Mouse (Mus musculus) layer of hippocampus, postnatal 14 days (tissue): ENCODE measurements around the gene Fscn3. TPM values are rescaled to one million over a fixed set of nuclear protein-coding genes. Genes with fewer than 3 reads are reported as not detected.

ENCODE experiments used
- DNase-seq, 2 experiments: peaks; one replicate each; pipeline ENCODE4 v3.0.0; 2021 to 2022; ENCODE audit warnings: low spot score in 2 of 2, mixed read lengths in 1 of 2
- long read RNA-seq, 2 experiments: library from polyadenylated mRNA; stranded (forward); transcript quantifications; one replicate each; pipeline ENCODE4 v2.0.0; 2021
- total RNA-seq, 2 experiments: library from RNA; stranded (reverse); gene quantifications; 2 replicates each; pipeline ENCODE4 v1.2.3; 2021

Gene Fscn3
- not detected for total RNA-seq
- long read RNA-seq, experiment 1, result 0 reads
- long read RNA-seq, experiment 2, result 0 reads

GRCm38 (mm10) chr6:28427096-28427839, at the start of gene Fscn3:
Fscn3 (plus strand) TSS chr6:28427789.
- DNase-seq, result no peak

- no peak for DNase-seq
Measured at GRCm38 (mm10) chr6:28381983-28382382, 45.6 kb upstream of the Fscn3 start.

GRCm38 (mm10) chr6:28385169-28385568, 42.4 kb upstream of the Fscn3 start:
- no peak for DNase-seq

GRCm38 (mm10) chr6:28389038-28389437, 38.6 kb upstream of the Fscn3 start:
- DNase-seq, result no peak

GRCm38 (mm10) chr6:28396051-28396852, 31.3 kb upstream of the Fscn3 start:
- no peak for DNase-seq

GRCm38 (mm10) chr6:28396853-28397457, 30.6 kb upstream of the Fscn3 start:
- DNase-seq, result no peak

GRCm38 (mm10) chr6:28397681-28398203, 29.8 kb upstream of the Fscn3 start, which contains the start of gene Zfp800:
Zfp800 (minus strand) TSS chr6:28398005.
- DNase-seq, result peak in 1 of 2 experiments; percentile 18

GRCm38 (mm10) chr6:28398726-28399125, 28.9 kb upstream of the Fscn3 start:
- no peak for DNase-seq

GRCm38 (mm10) chr6:28399791-28400190, 27.8 kb upstream of the Fscn3 start:
- no peak for DNase-seq

- DNase-seq, result no peak
Measured at GRCm38 (mm10) chr6:28410053-28410452, 17.5 kb upstream of the Fscn3 start.

GRCm38 (mm10) chr6:28411236-28411635, 16.4 kb upstream of the Fscn3 start:
- DNase-seq, result no peak

GRCm38 (mm10) chr6:28416981-28417380, 10.6 kb upstream of the Fscn3 start:
- DNase-seq, result no peak

GRCm38 (mm10) chr6:28418449-28418848, 9.1 kb upstream of the Fscn3 start:
- peak; percentile 49 to 78 for DNase-seq

GRCm38 (mm10) chr6:28419673-28420072, 7.9 kb upstream of the Fscn3 start:
- no peak for DNase-seq

GRCm38 (mm10) chr6:28420361-28420760, 7.2 kb upstream of the Fscn3 start:
- DNase-seq, result no peak

GRCm38 (mm10) chr6:28420865-28421264, 6.7 kb upstream of the Fscn3 start:
- DNase-seq, result no peak

- DNase-seq, result peak; percentile 88 to 92
Measured at GRCm38 (mm10) chr6:28421469-28422000, 6.1 kb upstream of the Fscn3 start.

GRCm38 (mm10) chr6:28422651-28423290, 4.8 kb upstream of the Fscn3 start:
- no peak for DNase-seq

- peak; percentile 89 to 94 for DNase-seq
Measured at GRCm38 (mm10) chr6:28423313-28423712, 4.3 kb upstream of the Fscn3 start, which contains the start of gene Arf5. Arf5 (plus strand) TSS chr6:28423560.
